Mouse (Mus musculus) E14TG2a.4 (cell line): ENCODE data around the gene Rpl38.

Source experiments
- H3K27me3 ChIP-seq: 2 replicates; pipeline ENCODE4 v1.6.1; 2014; ENCODE audit warnings: low read length, control low read depth; ENCODE audit not compliant: insufficient read depth
- H3K36me3 ChIP-seq: 2 replicates; pipeline ENCODE4 v1.6.1; 2014; ENCODE audit warnings: low read length, control low read depth; ENCODE audit not compliant: insufficient read depth
- H3K4me1 ChIP-seq: replicated peaks from 2 replicates; pipeline ENCODE4 v1.6.1; 2014; ENCODE audit warnings: low read depth, low read length, control low read depth
- H3K4me3 ChIP-seq: replicated peaks from 2 replicates; pipeline ENCODE4 v1.5.1; 2014; ENCODE audit warnings: mild to moderate bottlenecking, low read length
- H3K9me3 ChIP-seq: 2 replicates; pipeline ENCODE4 v1.6.1; 2014; ENCODE audit warnings: low read length, control low read depth
- CTCF ChIP-seq: conservative IDR thresholded peaks from 2 replicates; pipeline ENCODE4 v1.5.1; 2014; ENCODE audit warnings: low read length
- NANOG ChIP-seq: IDR thresholded peaks from 2 replicates; pipeline ENCODE4 v1.6.1; 2014; ENCODE audit warnings: borderline replicate concordance, low read length, mixed read lengths
- POU5F1 ChIP-seq: IDR thresholded peaks from 2 replicates; pipeline ENCODE4 v1.6.1; 2014; ENCODE audit warnings: low read length, borderline replicate concordance

Gene Rpl38

DNA sequence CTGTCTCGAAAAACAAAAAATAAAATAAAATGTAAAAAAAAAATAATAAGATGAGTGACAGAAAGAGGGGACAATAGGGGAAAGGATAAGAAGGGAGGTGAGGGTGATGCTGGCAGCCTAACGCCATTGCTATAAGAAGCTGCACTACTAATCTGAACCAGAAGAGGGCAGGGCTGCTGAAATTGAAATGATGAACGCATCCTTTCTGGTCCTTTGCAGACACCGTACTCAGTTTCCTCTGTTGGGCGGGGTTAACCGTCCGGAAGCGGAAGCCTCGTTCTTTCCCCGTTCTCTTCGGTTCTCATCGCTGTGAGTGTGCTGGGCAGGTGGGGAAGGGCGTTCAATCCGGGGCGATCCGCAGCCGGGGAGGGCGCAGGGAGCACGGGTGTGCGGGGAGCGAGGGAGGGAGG, at the start of gene Rpl38:
Gene Rpl38 (plus strand): TSS at position 224 of the 410 bp plus-strand sequence.
- Histone ChIP-seq H3K9me3 (no peaks in the 10 kb centered on the region), H3K4me1 (peaks cover 56% of the 10 kb centered on the region), H3K36me3 (peaks cover 44% of the 10 kb centered on the region), H3K27me3 (no peaks in the 10 kb centered on the region), H3K4me3 (peak within 1 kb of the TSS; percentile 99)
- TF ChIP-seq POU5F1 (no peak), CTCF (peak; percentile 58)

DNA sequence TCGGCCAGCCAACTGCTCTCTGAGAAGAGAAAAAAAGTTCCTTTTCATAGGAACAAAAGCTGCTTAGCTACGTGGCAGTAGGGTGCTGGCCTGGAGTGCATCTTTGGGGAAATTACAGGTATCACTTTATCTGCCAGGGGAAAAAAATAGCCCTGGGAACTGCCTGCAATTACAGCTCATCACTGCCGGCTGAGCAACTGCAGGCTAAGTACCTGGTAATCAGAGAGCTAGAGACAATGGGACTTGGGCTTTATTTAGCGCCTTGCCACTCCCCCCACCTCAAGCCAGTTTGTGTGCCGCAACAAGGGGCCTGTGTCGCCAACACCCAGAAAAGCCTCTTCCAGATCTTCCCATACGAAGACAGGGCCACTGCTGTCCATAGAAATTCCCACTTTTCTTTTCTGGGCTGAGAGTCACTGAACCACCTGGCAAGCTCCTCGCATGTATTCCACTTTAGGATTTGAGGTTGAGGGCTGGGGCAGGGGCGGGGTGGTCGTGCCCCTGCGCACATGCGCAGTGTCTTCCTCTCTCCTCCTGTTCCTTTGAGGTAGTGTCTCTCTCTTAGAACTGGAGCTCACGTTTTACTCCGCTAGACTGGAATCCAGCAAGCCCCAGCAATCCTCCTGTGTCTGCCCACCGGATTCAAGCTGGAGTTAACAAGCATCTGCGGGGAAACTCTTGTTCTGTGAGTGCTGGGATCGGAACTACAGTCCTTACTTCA, 49.5 kb upstream of the Rpl38 start:
- peaks cover 28% of the 10 kb centered on the region for H3K4me1 ChIP-seq
- H3K27me3 ChIP-seq = peaks cover 7% of the 10 kb centered on the region; the same call in 1 of the 2 replicates
- TF ChIP-seq NANOG = no peak
- no peak for TF ChIP-seq CTCF
- TF ChIP-seq POU5F1 = no peak
- peak overlapping the region; percentile 29; the same call in 1 of the 2 replicates for H3K4me3 ChIP-seq
- no peaks in the 10 kb centered on the region for H3K9me3 ChIP-seq
- H3K36me3 ChIP-seq = no peaks in the 10 kb centered on the region

DNA sequence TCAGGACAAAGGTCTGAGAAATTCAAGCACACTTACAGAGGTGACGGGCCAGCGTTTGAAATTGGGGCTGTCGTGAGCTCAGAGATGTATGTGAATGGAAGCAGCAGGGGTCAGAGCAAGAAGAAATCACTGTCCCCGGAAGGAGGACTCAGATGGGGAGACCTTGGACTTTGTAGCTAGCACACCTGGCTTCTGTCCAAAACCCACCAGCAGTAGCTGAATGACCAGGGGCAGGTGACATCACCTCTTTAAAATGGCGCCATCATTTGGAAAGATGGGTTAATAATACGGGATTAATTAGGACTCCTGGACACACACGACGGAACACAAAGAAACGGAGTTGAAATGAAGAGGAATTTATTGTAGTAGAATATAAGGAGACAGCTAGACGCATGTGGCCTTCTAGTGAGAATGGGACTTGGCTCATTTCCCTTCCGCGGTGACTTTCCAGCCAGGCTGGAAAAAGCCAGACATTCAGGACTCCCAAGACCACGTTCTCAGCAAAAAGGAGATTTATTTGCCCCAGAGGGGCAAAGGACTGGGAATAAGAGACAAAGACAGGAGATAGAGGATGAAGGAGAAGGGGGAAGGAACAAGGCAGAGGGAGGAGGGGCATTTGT, 42.1 kb upstream of the Rpl38 start:
- no peak for TF ChIP-seq NANOG
- TF ChIP-seq POU5F1 = no peak
- no peak for TF ChIP-seq CTCF
- Histone ChIP-seq H3K36me3 (no peaks in the 10 kb centered on the region), H3K4me1 (peaks cover 30% of the 10 kb centered on the region), H3K9me3 (peaks cover 7% of the 10 kb centered on the region; the same call in 1 of the 2 replicates), H3K27me3 (peaks cover 17% of the 10 kb centered on the region), H3K4me3 (no peak overlapping the region)

DNA sequence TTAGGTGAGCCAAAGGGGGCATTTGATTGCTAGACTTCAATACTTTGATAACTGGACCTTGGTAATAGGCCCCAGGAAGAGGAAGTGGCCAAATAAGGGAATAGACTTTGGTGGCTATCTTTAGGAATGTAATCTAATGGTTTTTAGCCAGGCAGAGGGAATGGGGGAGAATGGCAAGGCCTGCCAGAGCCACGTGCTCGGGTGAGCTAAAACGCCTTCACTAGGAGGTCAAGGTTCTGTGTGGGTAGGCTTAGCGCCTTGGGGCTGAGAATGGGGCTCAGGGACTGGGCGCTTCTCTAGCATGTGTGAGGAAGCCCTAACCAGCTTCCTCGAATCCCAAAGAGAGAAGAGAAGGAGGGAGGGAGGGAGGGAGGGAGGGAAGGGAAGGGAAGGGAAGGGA, 41.3 kb upstream of the Rpl38 start:
- Histone ChIP-seq H3K4me3 (no peak overlapping the region), H3K9me3 (peaks cover 7% of the 10 kb centered on the region; the same call in 1 of the 2 replicates)
- TF ChIP-seq CTCF (no peak), POU5F1 (no peak), NANOG (no peak)

DNA sequence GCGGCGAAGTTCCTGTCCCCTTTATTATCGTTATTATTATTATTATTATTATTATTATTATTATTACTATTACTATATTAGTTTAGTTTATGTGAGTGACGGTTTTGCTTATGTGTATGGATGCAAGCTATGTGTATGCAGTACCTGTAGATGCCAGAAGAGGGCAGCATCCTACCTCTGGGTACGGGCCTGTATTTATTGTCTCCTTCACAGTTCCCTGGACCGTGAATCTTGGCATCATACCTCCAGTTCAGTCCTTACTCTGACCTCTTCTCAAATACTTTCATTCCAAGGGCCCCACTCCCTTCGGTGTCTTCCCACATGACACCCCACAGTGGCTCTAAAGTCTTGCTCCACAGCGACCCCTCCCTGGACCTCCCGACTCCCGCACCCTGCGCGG, 40.3 kb upstream of the Rpl38 start:
- H3K36me3 ChIP-seq = no peaks in the 10 kb centered on the region
- peak overlapping the region; percentile 33 for H3K4me3 ChIP-seq
- H3K4me1 ChIP-seq = peaks cover 24% of the 10 kb centered on the region
- H3K27me3 ChIP-seq = peaks cover 18% of the 10 kb centered on the region
- peaks cover 7% of the 10 kb centered on the region; the same call in 1 of the 2 replicates for H3K9me3 ChIP-seq
- TF ChIP-seq POU5F1 (no peak), CTCF (peak; percentile 78)

More for the DNA sequence above, 41.3 kb upstream of the Rpl38 start:
- peaks cover 24% of the 10 kb centered on the region for H3K4me1 ChIP-seq
- no peaks in the 10 kb centered on the region for H3K36me3 ChIP-seq
- H3K27me3 ChIP-seq = peaks cover 19% of the 10 kb centered on the region

DNA sequence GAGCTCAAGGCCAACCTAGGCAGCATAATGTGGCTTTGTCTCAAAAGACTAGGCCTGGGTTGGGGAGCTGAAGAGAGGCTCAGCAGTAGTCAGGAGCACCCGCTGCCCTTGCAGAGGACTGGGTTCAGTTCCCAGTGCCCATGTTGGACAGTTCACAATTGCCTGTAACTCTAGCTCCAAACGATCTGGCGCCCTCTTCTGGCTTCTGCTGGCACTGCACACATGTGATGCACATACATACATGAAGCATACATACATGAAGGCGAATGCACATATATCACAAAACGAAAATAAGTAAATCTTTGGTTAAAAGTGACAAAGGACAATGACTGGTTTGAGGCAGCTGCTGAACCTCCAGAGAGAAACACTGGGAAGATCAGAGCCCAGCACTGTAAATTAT, 38.3 kb upstream of the Rpl38 start:
- Histone ChIP-seq H3K9me3 (peaks cover 7% of the 10 kb centered on the region; the same call in 1 of the 2 replicates), H3K4me3 (no peak overlapping the region), H3K36me3 (no peaks in the 10 kb centered on the region), H3K4me1 (peaks cover 21% of the 10 kb centered on the region), H3K27me3 (peaks cover 16% of the 10 kb centered on the region)
- peak; percentile 72 for TF ChIP-seq CTCF
- no peak for TF ChIP-seq NANOG

DNA sequence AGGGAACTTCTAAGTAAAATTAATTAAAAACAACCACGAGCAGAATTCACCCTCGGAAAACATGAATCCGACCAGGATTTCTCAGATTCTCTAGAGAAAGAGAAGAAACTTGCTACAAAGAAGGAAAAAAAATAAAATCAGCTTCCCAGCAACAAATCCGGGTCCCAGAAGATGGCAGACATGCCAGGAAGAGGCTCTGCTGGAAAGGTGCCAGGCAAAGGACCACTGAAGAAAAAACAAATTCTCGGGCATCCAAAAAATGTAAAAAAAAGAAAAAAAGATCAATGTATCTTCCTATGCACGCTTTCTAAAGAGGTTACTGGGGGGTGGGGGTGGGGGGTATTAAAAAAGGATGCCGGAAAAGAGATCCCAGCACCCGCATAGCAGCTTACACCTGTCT, 36.1 kb upstream of the Rpl38 start:
- no peaks in the 10 kb centered on the region for H3K9me3 ChIP-seq
- TF ChIP-seq CTCF = no peak
- no peak for TF ChIP-seq NANOG
- no peak for TF ChIP-seq POU5F1
- peaks cover 17% of the 10 kb centered on the region for H3K27me3 ChIP-seq
- no peak overlapping the region for H3K4me3 ChIP-seq
- no peaks in the 10 kb centered on the region for H3K36me3 ChIP-seq
- H3K4me1 ChIP-seq = peaks cover 30% of the 10 kb centered on the region

DNA sequence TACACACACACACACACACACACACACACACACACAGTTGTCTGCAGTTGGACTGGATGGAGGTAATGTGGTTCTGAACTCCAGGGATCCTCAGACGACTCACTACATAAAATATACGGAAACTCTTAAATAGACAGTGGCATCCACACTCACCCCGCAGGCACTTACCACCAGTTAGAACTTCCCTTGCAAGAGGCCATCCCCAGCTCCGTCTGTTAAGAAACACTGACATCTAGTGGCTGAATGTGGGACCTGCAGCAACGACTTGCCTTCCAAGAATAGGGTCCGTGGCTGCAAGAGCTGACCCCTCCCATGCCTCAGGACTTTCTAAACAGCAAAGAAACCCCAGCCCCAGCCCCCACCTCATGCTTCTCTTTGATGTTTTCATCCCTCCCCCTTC, 32.0 kb upstream of the Rpl38 start:
- H3K4me1 ChIP-seq = peaks cover 56% of the 10 kb centered on the region
- no peaks in the 10 kb centered on the region for H3K9me3 ChIP-seq
- no peak overlapping the region; the same call in 1 of the 2 replicates for H3K4me3 ChIP-seq
- no peak for TF ChIP-seq POU5F1
- peak; percentile 74 for TF ChIP-seq CTCF
- TF ChIP-seq NANOG = no peak
- peaks cover 31% of the 10 kb centered on the region for H3K27me3 ChIP-seq
- no peaks in the 10 kb centered on the region for H3K36me3 ChIP-seq
